Mouse (Mus musculus): Measurements from ENCODE around the gene Bdh1.

- no peak for TF ChIP-seq CTCF (IDR thresholded peaks at IDR 0.05; ENCODE audit: borderline replicate concordance, insufficient read depth, low read depth, low read length)
- TF ChIP-seq POLR2A (IDR thresholded peaks at IDR 0.05; ENCODE audit: borderline replicate concordance, insufficient read depth, low read length) = no peak
These were observed 14.2 kb upstream of the Bdh1 start for GRCm38 (mm10) chr16:31407872-31408271.

Data from cerebellum, adult 2 months (tissue).